Mouse (Mus musculus) stomach, postnatal 0 days (tissue): Measurements from ENCODE around the gene Hsf5.

Experiments
- CTCF ChIP-seq: IDR thresholded peaks from 2 replicates; pipeline ENCODE4 v1.5.1; 2016; ENCODE audit warnings: antibody characterized with exemption, low read depth, mild to moderate bottlenecking, moderate library complexity
- EP300 ChIP-seq: optimal IDR thresholded peaks from 2 replicates; pipeline ENCODE3; 2016; ENCODE audit warnings: antibody characterized with exemption

DNA sequence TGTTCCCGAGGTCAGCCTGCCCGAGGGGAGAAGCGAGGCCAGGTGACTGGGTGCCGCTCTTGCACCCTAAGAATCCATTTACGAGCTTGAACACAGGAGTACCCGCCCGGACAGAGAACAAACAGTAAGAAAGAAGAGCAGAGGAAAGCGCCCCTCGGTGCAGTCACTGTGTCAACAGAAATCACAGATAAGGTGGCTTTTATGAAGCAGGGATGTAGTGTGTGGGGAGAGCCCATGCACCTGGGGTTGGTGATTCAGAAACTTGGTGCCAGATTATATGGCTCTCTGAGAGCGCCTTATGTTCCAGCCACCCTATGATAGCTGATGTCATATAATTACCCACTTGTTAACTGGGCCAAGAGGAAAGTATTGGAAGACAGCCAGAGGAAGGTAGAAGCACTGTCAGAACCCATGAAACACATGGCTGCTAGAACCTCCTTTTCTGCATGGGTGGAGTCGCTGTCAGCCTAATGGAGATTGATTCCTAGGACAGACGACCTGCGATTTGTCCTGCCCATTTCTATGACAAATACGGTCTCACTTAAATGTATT lies 80.2 kb downstream of the Hsf5 start:
- no peak for TF ChIP-seq CTCF
- no peak for TF ChIP-seq EP300
